Mouse (Mus musculus) CH12.LX (cell line): ENCODE measurements around the gene Ankrd36.
A peak's percentile ranks its signal among the peaks of the same experiment; 100 is the strongest.

Experiments used
- BHLHE40 ChIP-seq: IDR thresholded peaks from 2 replicates; pipeline ENCODE4 v1.6.1; 2011; ENCODE audit warnings: mild to moderate bottlenecking, low read depth, low read length, improper control_type of control experiment
- CTCF ChIP-seq, 2 experiments: IDR thresholded peaks in 1 of 2; conservative IDR thresholded peaks in 1 of 2; 2 replicates each; pipeline ENCODE4 v1.5.1; 2011 to 2012; ENCODE audit warnings: low read depth in 2 of 2, low read length in 2 of 2, improper control_type of control experiment in 1 of 2, inconsistent platforms in 1 of 2, mild to moderate bottlenecking in 1 of 2, moderate library complexity in 1 of 2
- E2F4 ChIP-seq: IDR thresholded peaks from 2 replicates; pipeline ENCODE4 v1.6.1; 2011; ENCODE audit warnings: low read depth, low read length, improper control_type of control experiment; ENCODE audit not compliant: insufficient replicate concordance
- ELF1 ChIP-seq: IDR thresholded peaks from 2 replicates; pipeline ENCODE4 v1.6.1; 2014; ENCODE audit warnings: low read depth, mild to moderate bottlenecking, inconsistent platforms, low read length, improper control_type of control experiment
- EP300 ChIP-seq: IDR thresholded peaks from 2 replicates; pipeline ENCODE4 v1.6.1; 2011; ENCODE audit warnings: low read length, improper control_type of control experiment
- JUN ChIP-seq: IDR thresholded peaks from 2 replicates; pipeline ENCODE4 v1.6.1; 2011; ENCODE audit warnings: low read depth, mild to moderate bottlenecking, low read length, improper control_type of control experiment, moderate library complexity; ENCODE audit not compliant: insufficient read depth
- JUND ChIP-seq: conservative IDR thresholded peaks from 2 replicates; pipeline ENCODE4 v1.6.1; 2011; ENCODE audit warnings: low read depth, low read length, improper control_type of control experiment
- MAX ChIP-seq: IDR thresholded peaks from 2 replicates; pipeline ENCODE4 v1.6.1; 2011; ENCODE audit warnings: low read length, improper control_type of control experiment
- POLR2A ChIP-seq: IDR thresholded peaks from 2 replicates; pipeline ENCODE4 v1.6.1; 2011; ENCODE audit warnings: low read depth, mild to moderate bottlenecking, improper control_type of control experiment, low read length
- SIN3A ChIP-seq: IDR thresholded peaks from 2 replicates; pipeline ENCODE4 v1.6.1; 2012; ENCODE audit warnings: low read length, improper control_type of control experiment, inconsistent platforms
- TBP ChIP-seq: conservative IDR thresholded peaks from 2 replicates; pipeline ENCODE4 v1.6.1; 2011; ENCODE audit warnings: low read depth, low read length, improper control_type of control experiment
- USF1 ChIP-seq: IDR thresholded peaks from 2 replicates; pipeline ENCODE4 v1.6.1; 2014; ENCODE audit warnings: low read depth, mild to moderate bottlenecking, inconsistent platforms, low read length, improper control_type of control experiment
- USF2 ChIP-seq: conservative IDR thresholded peaks from 2 replicates; pipeline ENCODE4 v1.6.1; 2011; ENCODE audit warnings: low read depth, low read length, improper control_type of control experiment

DNA sequence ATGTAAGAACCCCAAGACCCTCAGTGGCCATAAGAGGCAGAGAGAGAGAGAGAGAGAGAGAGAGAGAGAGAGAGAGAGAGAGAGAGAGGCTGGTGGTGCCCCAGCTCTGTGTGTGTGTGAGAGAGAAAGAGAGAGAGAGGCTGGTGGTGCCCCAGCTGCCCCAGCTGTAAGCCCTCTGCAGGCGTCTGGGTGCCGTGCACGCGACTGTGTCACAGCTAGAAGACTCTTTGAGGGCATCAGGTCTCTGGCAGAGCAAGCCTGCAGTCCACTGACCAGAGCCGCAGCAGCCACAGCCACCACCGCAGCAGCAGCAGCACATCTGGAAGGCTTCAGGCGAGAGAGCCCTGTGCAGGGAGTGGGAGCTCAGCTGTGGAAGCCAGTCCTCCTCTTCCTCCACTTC is 114.8 kb downstream of the Ankrd36 start:
- TF ChIP-seq CTCF (conservative IDR thresholded peaks at IDR 0.05 in 1 of 2, IDR thresholded peaks at IDR 0.05 in 1 of 2; ENCODE audit: low read depth in 2 of 2, low read length in 2 of 2) (peak in 1 of 2 experiments; percentile 29; a peak in 2 of 4 replicates), MAX (no peak), SIN3A (no peak), POLR2A (no peak), JUND (no peak), TBP (no peak), USF1 (no peak), E2F4 (no peak), USF2 (no peak), BHLHE40 (peak; percentile 54), EP300 (no peak), JUN (no peak), ELF1 (no peak)
